Mouse (Mus musculus): ENCODE data around the gene Kel. TPM values are rescaled to one million over a fixed set of nuclear protein-coding genes. Genes with fewer than 3 reads are reported as not detected.

The Kel gene
- polyA plus RNA-seq, 2 experiments from 2014 or later, result not detected

DNA sequence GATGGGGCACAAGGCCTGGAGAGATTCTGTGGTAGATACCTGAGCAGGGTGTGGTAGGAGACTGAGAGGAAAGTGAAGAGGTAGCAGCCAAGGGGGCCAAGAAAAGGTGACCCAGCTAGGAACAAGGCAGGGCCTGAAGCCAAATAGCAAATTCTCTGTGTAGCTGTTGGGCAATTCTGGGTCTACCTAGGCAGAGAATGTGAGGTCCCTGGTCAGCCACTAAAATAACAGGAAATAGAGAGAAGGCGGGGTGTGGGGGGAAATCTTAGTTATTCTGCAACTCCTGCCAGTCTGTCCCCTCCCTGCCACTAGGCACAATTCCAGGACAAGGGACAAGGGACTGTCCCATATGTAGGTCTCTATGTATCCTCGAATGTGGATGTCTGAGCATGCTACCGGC, 60.9 kb downstream of the Kel start:
- ATAC-seq, result no peak

DNA sequence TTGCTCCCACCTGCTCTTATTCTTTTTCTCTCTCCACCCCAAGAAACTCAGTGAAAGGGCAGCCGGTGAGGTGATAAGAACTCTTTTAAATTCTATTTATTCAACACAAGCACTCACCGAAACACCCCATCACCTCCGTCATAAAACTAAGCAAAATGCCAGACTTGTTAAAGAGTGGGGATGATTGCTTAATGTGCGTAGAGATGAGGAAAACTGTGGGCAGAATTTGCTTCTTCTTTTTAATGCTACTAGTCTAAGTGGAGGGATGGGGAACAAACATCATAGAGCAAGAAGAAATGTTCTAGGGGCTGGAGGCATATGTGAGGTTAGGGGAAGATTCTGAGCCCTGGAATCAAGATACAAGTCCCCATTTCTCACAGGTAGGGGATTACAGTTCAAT, 61.4 kb downstream of the Kel start:
- ATAC-seq, result no peak

DNA sequence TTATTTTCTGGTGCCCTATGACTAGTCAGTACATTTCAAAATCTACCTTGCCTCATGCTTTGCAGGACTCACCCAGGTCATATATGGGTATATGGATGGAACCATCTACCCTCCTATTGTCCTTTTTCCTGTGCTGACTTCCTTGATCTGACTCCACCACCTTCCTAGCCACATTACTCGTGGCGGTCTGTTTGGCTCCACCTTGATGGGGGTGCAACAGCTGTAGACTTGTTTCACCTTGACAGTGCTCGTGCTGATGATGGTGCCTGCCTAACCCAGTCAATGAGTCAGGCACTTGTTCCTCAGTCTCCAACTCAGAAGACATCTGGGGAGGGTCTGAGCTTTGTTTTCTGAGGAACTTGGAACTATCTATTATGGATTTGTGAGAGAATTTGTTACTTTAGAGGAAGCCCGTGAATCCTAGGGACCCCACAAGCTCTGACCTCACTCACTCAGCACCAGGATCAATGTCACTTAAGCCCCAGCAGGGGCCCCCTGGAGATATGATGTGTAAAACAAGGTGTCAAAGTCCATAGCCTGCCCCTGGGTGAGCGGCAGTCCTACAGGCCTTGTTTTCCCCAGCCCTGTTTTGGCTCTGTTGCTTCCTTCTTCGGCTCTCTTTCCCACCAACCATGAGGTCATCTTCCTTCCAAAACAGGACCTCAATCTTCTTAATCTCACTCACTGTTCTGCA, 62.8 kb downstream of the Kel start:
- ATAC-seq, result no peak

DNA sequence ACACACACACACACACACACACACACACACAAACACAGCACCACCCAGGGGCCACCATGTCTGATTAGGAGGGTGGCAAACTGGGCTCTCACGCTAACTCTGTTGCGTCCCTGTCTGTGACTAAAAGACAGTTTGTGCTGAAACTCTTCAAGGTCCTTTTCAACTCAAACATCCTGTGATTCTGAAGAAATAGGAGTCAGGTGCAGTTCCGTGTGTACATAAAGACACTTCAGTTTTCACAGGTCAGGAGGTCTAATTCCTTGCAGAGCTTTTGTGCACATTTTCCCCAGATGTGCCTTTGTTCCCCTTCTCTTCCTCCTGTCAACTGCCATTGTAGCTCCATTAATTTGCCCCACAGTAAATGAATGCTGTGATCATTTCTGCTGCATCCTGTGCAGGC, 63.7 kb downstream of the Kel start:
- no peak for ATAC-seq

DNA sequence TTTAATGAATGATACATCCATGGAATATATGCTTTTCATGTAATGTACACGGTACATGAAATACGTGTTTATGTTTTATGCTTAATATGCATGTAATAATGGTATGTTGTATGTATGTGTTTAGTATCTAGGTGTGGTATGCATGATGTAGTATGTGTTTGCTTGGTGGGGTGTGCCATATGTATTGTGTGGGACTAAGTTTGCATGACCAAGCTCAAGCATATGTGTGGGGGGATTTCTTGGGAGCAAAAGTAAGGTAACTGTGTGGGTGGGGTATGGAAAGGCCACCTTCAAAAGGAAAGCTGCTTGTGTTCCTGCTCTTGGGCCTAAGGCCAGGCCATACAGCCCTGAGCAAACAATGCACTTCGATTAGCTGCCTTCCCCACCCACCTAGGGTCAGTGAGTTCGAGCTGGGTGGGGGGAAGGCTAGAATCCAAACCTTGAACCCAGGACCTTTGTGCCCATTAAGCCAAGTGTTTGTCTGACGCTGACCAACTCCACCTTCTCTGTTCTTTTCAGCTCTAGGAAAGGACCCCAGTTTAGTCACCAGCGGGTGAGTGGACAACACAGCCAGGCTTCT, 66.1 kb downstream of the Kel start:
- ATAC-seq, result no peak

- no peak for ATAC-seq
These were observed 66.7 kb downstream of the Kel start for GRCm38 (mm10) chr6:41637393-41637792.

Other genes with a start within 250 kb of the Kel start
- gene Prss1, start 245.4 kb downstream of the Kel start, polyA plus RNA-seq (2017; shearing (Covaris generic)), result not detected
- 1 to 10 TPM; 2.0 to 3.1 TPM for gene Prss2, start 182.6 kb downstream of the Kel start, polyA plus RNA-seq (2017; shearing (Covaris generic))
- gene Ephb6, start 98.9 kb downstream of the Kel start, polyA plus RNA-seq (2017; shearing (Covaris generic)), result 10 to 100 TPM; 12.2 to 16.1 TPM
- gene Trpv6, start 67.9 kb downstream of the Kel start, polyA plus RNA-seq (2017; shearing (Covaris generic)), result under 1 TPM; 0.22 to 0.61 TPM
- gene Trpv5, start 23.6 kb downstream of the Kel start, polyA plus RNA-seq (2017; shearing (Covaris generic)), result not detected
- gene Llcfc1, start 19.9 kb downstream of the Kel start, polyA plus RNA-seq (2017; shearing (Covaris generic)), result not detected
- under 1 TPM in 1 of 2 experiments, not detected in 1; 0.15 TPM for gene Olfr459, start 70.8 kb upstream of the Kel start, polyA plus RNA-seq (2017; shearing (Covaris generic))
- gene Pip, start 143.2 kb upstream of the Kel start, polyA plus RNA-seq (2017; shearing (Covaris generic)), result not detected
- gene Sval2, start 148.7 kb upstream of the Kel start, polyA plus RNA-seq (2017; shearing (Covaris generic)), result not detected
- not detected for gene Sval1, start 247.3 kb upstream of the Kel start, polyA plus RNA-seq (2017; shearing (Covaris generic))

Measured in CD4-positive, CD25-positive, alpha-beta regulatory T cell, adult 4 months (primary cell).